In genomic region chr9:53848548-53848947, GRCm38 (mm10) we compare ENCODE assay signal across 34 mouse cellular contexts. TPM values are rescaled to one million over a fixed set of nuclear protein-coding genes. Genes with fewer than 3 reads are reported as not detected.
DNase-seq lines count a peak whose midpoint lies in the region; ATAC-seq lines count a peak whose summit lies in the region.
"Had no signal": no experiment of that assay in that cellular context is flagged by ENCODE, and none has a peak within 500 bp of the region (broad histone marks: within the 10 kb centered on the region; RNA-seq: fewer than 3 reads in every experiment).

No protein-coding gene starts in this region.

- peaks cover 10% of the 10 kb centered on the region for H3K4me1 ChIP-seq in forebrain, embryonic 16.5 days (replicated peaks; ENCODE audit: control insufficient read depth, insufficient read depth, low read length)
- H3K4me1 ChIP-seq: hindbrain, embryonic 10.5 days; hindbrain, embryonic 15.5 days; limb, embryonic 12.5 days; liver, embryonic 15.5 days; stomach, embryonic 15.5 days had no signal

- H3K9me3 ChIP-seq in forebrain, embryonic 16.5 days (ENCODE audit: control insufficient read depth, low read length): no peaks in the 10 kb centered on the region
- H3K9me3 ChIP-seq: hindbrain, embryonic 10.5 days; hindbrain, embryonic 15.5 days; limb, embryonic 12.5 days; liver, embryonic 15.5 days; stomach, embryonic 15.5 days had no signal

- ATAC-seq in forebrain, embryonic 16.5 days: peak; percentile 82
- ATAC-seq: inflammation-experienced regulatory T-cells, adult 6 months; midbrain, embryonic 16.5 days had no signal

- H3K27me3 ChIP-seq in forebrain, embryonic 16.5 days (replicated peaks; ENCODE audit: control insufficient read depth, insufficient read depth, low read length): no peaks in the 10 kb centered on the region
- H3K27me3 ChIP-seq: hindbrain, embryonic 15.5 days; limb, embryonic 12.5 days; liver, embryonic 15.5 days; stomach, embryonic 15.5 days had no signal

- DNase-seq in layer of hippocampus, adult 11-12 months (ENCODE audit: low spot score): peak; percentile 39
- no peak for DNase-seq in layer of hippocampus, postnatal 25 days (ENCODE audit: extremely low spot score in 1 of 2, low spot score in 1 of 2)
- peak; percentile 47 to 69 for DNase-seq in layer of hippocampus, adult 8-10 months (ENCODE audit: low spot score in 2 of 2)
- no peak for DNase-seq in lung, postnatal 25 days (ENCODE audit: low spot score)
- DNase-seq in thymus, postnatal 10 days (ENCODE audit: low spot score in 2 of 2): no peak
- DNase-seq: adrenal gland, adult 2 months; adrenal gland, postnatal 36 days; B cell, adult 2 months; cerebellum, adult 11 months; cerebellum, adult 9-10 months; cerebellum, postnatal 36 days; gastrocnemius, postnatal 14 days; heart, postnatal 14 days; kidney, adult 11 months; kidney, postnatal 14 days; lung, embryonic 14.5 days; lung, postnatal 36 days; thymus, postnatal 36 days had no signal

- H3K36me3 ChIP-seq in forebrain, embryonic 16.5 days (ENCODE audit: control insufficient read depth, insufficient read depth): no peaks in the 10 kb centered on the region
- H3K36me3 ChIP-seq: hindbrain, embryonic 10.5 days; hindbrain, embryonic 15.5 days; limb, embryonic 12.5 days; liver, embryonic 15.5 days; stomach, embryonic 15.5 days had no signal

- peak overlapping the region; percentile 87 for H3K27ac ChIP-seq in forebrain, embryonic 16.5 days (ENCODE audit: low read length)
- H3K27ac ChIP-seq: hindbrain, embryonic 10.5 days; hindbrain, embryonic 15.5 days; left cerebral cortex, adult 2 months; limb, embryonic 12.5 days; liver, embryonic 15.5 days; stomach, embryonic 15.5 days had no signal

- H3K9ac ChIP-seq in forebrain, embryonic 16.5 days (replicated peaks; ENCODE audit: low read depth, low read length): no peak overlapping the region
- H3K9ac ChIP-seq: hindbrain, embryonic 15.5 days; limb, embryonic 12.5 days; liver, embryonic 15.5 days; lung, embryonic 14.5 days; stomach, embryonic 15.5 days had no signal

- H3K4me2 ChIP-seq in forebrain, embryonic 16.5 days (ENCODE audit: low read length): no peak overlapping the region
- H3K4me2 ChIP-seq: hindbrain, embryonic 15.5 days; limb, embryonic 12.5 days; liver, embryonic 15.5 days; lung, embryonic 14.5 days; midbrain, embryonic 11.5 days; stomach, embryonic 15.5 days had no signal

- no peak overlapping the region for H3K4me3 ChIP-seq in forebrain, embryonic 16.5 days (replicated peaks; ENCODE audit: low read length)
- H3K4me3 ChIP-seq: hindbrain, embryonic 10.5 days; hindbrain, embryonic 15.5 days; left cerebral cortex, adult 2 months; limb, embryonic 12.5 days; liver, embryonic 15.5 days; stomach, embryonic 15.5 days had no signal

- WGBS in forebrain, embryonic 16.5 days: 31% methylated on average over 8 of the region's 8 CpGs

RNA-seq across cellular contexts. Expression of gene Sln, which starts 1.4 kb away (rescaled TPM):
- total RNA-seq in layer of hippocampus, postnatal 25 days (2021): under 1 TPM in 1 of 2 experiments, not detected in 1; 0.94 TPM
- polyA plus RNA-seq in forebrain, embryonic 16.5 days (2015; fragmentation: Nextera tagmentation; extraction: Ambion mirVana): 1.1 and 1.7 TPM in 2 replicates
- total RNA-seq in layer of hippocampus, adult 8-10 months (2022): under 1 TPM in 2 of 4 experiments, not detected in 2; 0.29 to 0.83 TPM
- total RNA-seq: adrenal gland, adult 2 months; adrenal gland, postnatal 36 days; granulocyte monocyte progenitor cell, adult 5-6 weeks; left cerebral cortex, adult 2 months; left cerebral cortex, postnatal 25 days; liver, adult 2 months; megakaryocyte, adult 5-6 weeks; neutrophil, adult 5-6 weeks had no signal
- polyA plus RNA-seq: adrenal gland, adult 2 months; hindbrain, embryonic 10.5 days; inflammation-experienced regulatory T-cells, adult 6 months; liver, adult 2 months; midbrain, embryonic 11.5 days; small intestine, adult 2 months had no signal

Comparison
In these comparisons a context has a peak if more than half of its experiments do, and no peak if none do; other contexts are left out.
1. DNase-seq: peak in layer of hippocampus, adult 11-12 months (single experiment) and layer of hippocampus, adult 8-10 months (2 of 2); none in layer of hippocampus, postnatal 25 days (0 of 2), lung, postnatal 25 days (single experiment) and thymus, postnatal 10 days (0 of 2).